Mouse (Mus musculus) left cerebral cortex, adult 2 months (tissue): ENCODE data around the gene Gfi1. TPM values are rescaled to one million over a fixed set of nuclear protein-coding genes. Genes with fewer than 3 reads are reported as not detected.

Experiments
- DNase-seq, 2 experiments: peaks; one replicate each; pipeline ENCODE4 v3.0.0; 2021 to 2022; ENCODE audit warnings: low spot score in 2 of 2, mixed read lengths in 1 of 2; ENCODE audit errors: extremely low spot score in 1 of 2
- H3K27ac ChIP-seq: fragments of 200-600 bp; 2 replicates; pipeline ENCODE4 v1.8.1; 2022
- H3K4me3 ChIP-seq: fragments of 200-600 bp; 2 replicates; pipeline ENCODE4 v1.8.1; 2022
- CTCF ChIP-seq: fragments of 200-600 bp; IDR thresholded peaks from 2 replicates; pipeline ENCODE4 v1.8.1; 2022; ENCODE audit warnings: antibody characterized with exemption, mild to moderate bottlenecking, moderate library complexity
- intact Hi-C: fragments of 180-260 bp; cut with DNase I; formaldehyde crosslinking; loops from one replicate; pipeline ENCODE4 v1.15.1; 2025
- total RNA-seq, 2 experiments: library from RNA; stranded (reverse); gene quantifications; 2 replicates each; pipeline ENCODE4 v1.2.3; 2021

The Gfi1 gene
- total RNA-seq, 2 experiments from 2014 or later = not detected

DNA sequence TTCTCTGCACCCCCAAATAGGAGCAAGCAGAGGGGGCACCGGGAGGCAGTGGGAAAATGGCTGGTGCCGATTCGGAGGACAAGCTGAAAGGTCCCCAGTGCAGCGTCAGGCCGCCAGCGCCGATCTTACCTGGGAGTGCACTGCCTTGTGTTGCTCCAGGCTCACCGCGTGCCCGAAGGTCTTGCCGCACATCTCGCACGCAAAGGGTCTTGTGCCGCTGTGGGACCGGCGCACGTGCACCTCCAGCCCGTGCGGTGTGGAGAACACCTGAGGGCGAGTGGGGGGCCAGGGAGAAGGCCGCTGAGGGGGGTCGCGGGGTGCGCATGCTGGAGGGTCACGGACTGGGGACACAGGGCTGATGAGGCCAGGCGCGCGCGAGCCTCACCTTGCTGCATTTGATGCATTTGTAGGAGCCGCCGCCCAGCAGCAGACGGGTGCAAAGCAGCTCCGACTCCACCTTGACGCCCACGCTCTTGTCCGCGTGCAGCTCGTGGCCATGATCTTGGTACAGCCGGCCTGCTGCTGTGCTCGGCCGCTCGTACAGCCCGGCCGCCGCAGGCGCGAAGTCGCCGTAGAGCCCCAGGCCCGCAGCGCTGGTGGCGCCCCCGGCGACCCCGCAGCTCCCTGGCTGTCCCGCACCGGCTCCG is 4.7 kb downstream of the Gfi1 start:
- TF ChIP-seq CTCF = no peak
- intact Hi-C loops = loop anchor here (5.0 kb wide), 1 partner anchor 1254 kb away; no protein-coding TSS in a partner anchor
- no peak overlapping the region for H3K4me3 ChIP-seq

DNA sequence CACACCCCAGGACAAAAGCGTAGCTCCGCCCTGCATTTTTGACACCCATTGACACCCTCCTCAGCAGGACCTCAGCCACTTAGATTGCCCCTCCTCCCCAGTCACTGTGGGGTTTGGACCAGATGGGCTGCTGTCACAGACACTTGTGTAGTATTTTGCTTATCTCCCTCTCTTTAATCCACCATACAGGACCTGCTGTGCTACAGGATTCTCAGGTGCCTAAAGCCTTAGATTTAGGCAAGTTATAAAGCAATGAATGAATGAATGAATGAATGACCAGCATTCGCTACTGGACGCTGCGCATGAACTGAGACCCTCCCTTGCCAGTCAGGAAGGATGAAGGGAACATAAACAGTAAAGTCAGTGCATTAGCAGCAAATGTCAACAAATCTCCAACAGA is 5.3 kb downstream of the Gfi1 start:
- no peak for TF ChIP-seq CTCF
- intact Hi-C loops = loop anchor here (5.0 kb wide), 1 partner anchor 1253 kb away; no protein-coding TSS in a partner anchor
- no peak overlapping the region for H3K27ac ChIP-seq
- no peak for DNase-seq
- H3K4me3 ChIP-seq = no peak overlapping the region

More for the DNA sequence above, 4.7 kb downstream of the Gfi1 start:
- H3K27ac ChIP-seq = no peak overlapping the region
- no peak for DNase-seq

- Histone ChIP-seq H3K4me3 (no peak overlapping the region), H3K27ac (no peak overlapping the region)
- no peak for DNase-seq
- intact Hi-C loops = loop anchor here (5.0 kb wide), 1 partner anchor 1252 kb away; no protein-coding TSS in a partner anchor
- no peak for TF ChIP-seq CTCF
These were observed 6.0 kb downstream of the Gfi1 start for GRCm38 (mm10) chr5:107719786-107720185.

DNA sequence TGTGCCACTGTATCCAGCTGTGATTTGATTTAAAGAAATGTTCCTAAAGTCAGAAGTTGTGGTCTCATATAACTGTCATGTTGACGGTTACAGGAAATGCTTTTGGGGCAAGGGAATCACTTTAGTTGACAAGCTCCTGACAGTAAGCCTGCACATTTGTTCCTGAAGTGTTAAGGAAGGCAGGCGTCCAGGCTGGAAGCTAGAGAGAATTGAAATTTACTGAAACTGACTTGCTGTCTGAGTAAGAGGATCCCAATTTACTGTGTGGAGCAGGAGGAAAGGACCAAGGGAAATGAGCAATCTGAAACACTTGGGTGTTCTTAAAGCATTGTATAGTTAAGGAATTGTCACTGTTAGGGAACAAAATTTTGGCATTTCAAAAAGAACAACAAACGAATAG is 6.6 kb downstream of the Gfi1 start:
- no peak overlapping the region for H3K27ac ChIP-seq
- no peak overlapping the region for H3K4me3 ChIP-seq
- intact Hi-C loops = no loop called here
- TF ChIP-seq CTCF = no peak
- DNase-seq = no peak

DNA sequence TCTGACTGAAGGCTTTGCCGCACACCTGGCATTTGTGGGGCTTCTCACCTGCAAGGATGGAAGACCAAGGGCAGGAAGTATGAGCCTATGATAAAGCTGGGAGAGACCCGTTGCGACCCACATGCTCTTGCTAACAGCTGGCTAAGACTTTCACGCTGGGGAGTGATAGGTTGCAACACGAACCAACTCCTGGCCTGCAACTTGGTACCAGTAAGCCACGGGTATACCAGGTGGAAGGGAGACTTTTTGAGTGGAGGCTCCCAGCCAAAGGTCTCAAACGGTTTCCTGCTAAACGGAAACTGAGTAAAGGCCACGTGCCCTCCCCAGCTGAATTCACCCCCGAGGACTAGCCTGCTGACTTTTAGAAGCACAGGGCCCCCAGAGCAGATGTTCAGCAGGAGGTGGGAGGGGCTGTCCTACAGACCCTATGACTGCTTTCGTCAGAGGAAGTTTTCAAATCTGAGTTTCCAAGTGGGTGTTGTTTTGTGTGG is 7.9 kb downstream of the Gfi1 start:
- no peak for TF ChIP-seq CTCF
- intact Hi-C loops = no loop called here
- Histone ChIP-seq H3K27ac (no peak overlapping the region), H3K4me3 (no peak overlapping the region)
- no peak for DNase-seq

GRCm38 (mm10) chr5:107711689-107712088 is 14.1 kb downstream of the Gfi1 start:
- TF ChIP-seq CTCF = no peak
- intact Hi-C loops = no loop called here
- DNase-seq = no peak
- no peak overlapping the region for H3K4me3 ChIP-seq
- H3K27ac ChIP-seq = no peak overlapping the region

GRCm38 (mm10) chr5:107708124-107708797 is 17.6 kb downstream of the Gfi1 start:
- H3K27ac ChIP-seq = no peak overlapping the region
- no peak for TF ChIP-seq CTCF

GRCm38 (mm10) chr5:107706262-107706661 is 19.6 kb downstream of the Gfi1 start:
- no peak for TF ChIP-seq CTCF
- Histone ChIP-seq H3K27ac (no peak overlapping the region), H3K4me3 (no peak overlapping the region)
- no peak for DNase-seq
- intact Hi-C loops = no loop called here

More at GRCm38 (mm10) chr5:107708124-107708797, 17.6 kb downstream of the Gfi1 start:
- intact Hi-C loops = no loop called here
- no peak for DNase-seq
- no peak overlapping the region for H3K4me3 ChIP-seq

GRCm38 (mm10) chr5:107705756-107706155 is 20.1 kb downstream of the Gfi1 start:
- no peak for TF ChIP-seq CTCF
- intact Hi-C loops = no loop called here
- no peak overlapping the region for H3K4me3 ChIP-seq
- H3K27ac ChIP-seq = no peak overlapping the region
- no peak for DNase-seq

DNA sequence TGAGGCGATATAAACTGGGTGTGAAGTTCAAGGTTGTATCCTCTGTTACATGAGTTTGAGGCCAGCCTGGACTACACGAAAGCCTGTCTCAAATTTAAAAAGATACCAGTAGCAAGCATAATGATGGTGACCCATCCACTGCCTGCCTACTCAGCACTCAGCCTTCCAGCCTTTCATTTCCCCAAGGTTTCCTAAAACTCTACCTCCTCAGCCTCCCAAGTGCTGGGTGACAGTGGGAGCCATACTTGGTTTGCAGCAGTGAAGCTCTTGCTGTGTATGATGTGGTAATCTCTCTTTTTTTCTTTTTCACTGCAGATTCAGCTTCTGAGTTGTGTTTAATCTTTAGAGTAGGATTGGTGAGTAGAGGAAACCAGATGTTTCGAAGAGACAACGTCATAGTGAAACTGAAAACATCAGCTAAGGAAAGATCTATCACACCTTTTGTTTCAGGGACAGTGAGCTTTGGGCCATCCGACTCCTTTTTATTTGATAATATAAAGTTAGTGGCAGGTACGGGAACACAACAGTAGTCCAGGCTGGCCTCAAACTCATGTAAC is 22.6 kb downstream of the Gfi1 start:
- no peak for DNase-seq
- intact Hi-C loops = no loop called here
- TF ChIP-seq CTCF = no peak
- H3K27ac ChIP-seq = no peak overlapping the region
- no peak overlapping the region for H3K4me3 ChIP-seq

DNA sequence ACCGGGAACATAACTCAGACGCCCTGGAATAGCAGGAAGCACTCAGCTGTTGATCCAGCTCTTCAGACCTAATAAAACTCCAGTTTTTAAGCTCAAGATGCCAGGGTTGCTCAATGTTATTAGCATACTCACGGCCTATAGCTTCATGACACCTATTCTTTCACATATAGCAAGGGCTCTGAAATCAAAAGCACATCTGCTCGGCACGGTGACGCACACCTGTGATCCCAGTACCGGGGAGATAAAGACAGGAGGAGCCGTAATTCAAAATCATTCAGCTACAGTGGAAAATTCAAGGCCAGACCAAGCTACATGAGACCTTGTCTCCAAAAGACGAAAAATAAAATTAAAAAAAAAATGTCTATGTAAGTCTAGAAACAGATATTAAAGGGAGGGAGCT is 24.2 kb downstream of the Gfi1 start:
- Histone ChIP-seq H3K4me3 (no peak overlapping the region), H3K27ac (no peak overlapping the region)
- intact Hi-C loops = no loop called here
- DNase-seq = no peak
- no peak for TF ChIP-seq CTCF

- DNase-seq = no peak
- intact Hi-C loops = no loop called here
- no peak for TF ChIP-seq CTCF
- no peak overlapping the region for H3K4me3 ChIP-seq
- no peak overlapping the region for H3K27ac ChIP-seq
These were observed 25.0 kb downstream of the Gfi1 start for GRCm38 (mm10) chr5:107700873-107701272.

DNA sequence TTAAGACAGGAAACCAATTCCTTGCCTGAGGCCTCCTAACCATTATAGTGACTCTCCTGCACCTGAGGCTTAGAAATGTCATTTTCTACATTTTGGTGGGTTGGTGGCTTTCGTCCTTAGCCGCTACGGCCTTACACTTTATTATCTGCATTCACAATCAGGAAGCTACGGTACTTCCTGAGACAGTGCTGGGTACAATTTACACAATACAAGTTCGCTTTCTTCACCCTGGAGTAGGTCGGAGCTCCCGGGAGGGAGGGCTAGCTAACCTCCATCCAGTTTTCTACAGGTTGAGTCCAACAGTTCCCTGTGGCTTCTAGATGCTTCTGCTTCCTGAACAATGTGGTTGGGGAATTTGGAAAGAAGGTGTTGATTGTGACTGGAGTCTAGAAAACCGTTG is 26.9 kb downstream of the Gfi1 start:
- Histone ChIP-seq H3K27ac (no peak overlapping the region), H3K4me3 (no peak overlapping the region)
- intact Hi-C loops = no loop called here
- TF ChIP-seq CTCF = no peak
- no peak for DNase-seq
